Mouse (Mus musculus) left cerebral cortex, adult 2 months (tissue): ENCODE measurements at regions not wholly inside any gene's neighbourhood (a gene's known extent, or its start where the extent isn't known, plus 50 kb on each side); places are given as distances from the start of the nearest gene placed in this dataset.
A peak's percentile ranks its signal among the peaks of the same experiment; 100 is the strongest.

Experiments used
- DNase-seq, 2 experiments: peaks; one replicate each; pipeline ENCODE4 v3.0.0; 2021 to 2022; ENCODE audit warnings: low spot score in 2 of 2, mixed read lengths in 1 of 2; ENCODE audit errors: extremely low spot score in 1 of 2
- H3K27ac ChIP-seq: fragments of 200-600 bp; 2 replicates; pipeline ENCODE4 v1.8.1; 2022
- H3K4me3 ChIP-seq: fragments of 200-600 bp; 2 replicates; pipeline ENCODE4 v1.8.1; 2022
- CTCF ChIP-seq: fragments of 200-600 bp; IDR thresholded peaks from 2 replicates; pipeline ENCODE4 v1.8.1; 2022; ENCODE audit warnings: antibody characterized with exemption, mild to moderate bottlenecking, moderate library complexity
- intact Hi-C: fragments of 180-260 bp; cut with DNase I; formaldehyde crosslinking; loops from one replicate; pipeline ENCODE4 v1.15.1; 2025

DNA sequence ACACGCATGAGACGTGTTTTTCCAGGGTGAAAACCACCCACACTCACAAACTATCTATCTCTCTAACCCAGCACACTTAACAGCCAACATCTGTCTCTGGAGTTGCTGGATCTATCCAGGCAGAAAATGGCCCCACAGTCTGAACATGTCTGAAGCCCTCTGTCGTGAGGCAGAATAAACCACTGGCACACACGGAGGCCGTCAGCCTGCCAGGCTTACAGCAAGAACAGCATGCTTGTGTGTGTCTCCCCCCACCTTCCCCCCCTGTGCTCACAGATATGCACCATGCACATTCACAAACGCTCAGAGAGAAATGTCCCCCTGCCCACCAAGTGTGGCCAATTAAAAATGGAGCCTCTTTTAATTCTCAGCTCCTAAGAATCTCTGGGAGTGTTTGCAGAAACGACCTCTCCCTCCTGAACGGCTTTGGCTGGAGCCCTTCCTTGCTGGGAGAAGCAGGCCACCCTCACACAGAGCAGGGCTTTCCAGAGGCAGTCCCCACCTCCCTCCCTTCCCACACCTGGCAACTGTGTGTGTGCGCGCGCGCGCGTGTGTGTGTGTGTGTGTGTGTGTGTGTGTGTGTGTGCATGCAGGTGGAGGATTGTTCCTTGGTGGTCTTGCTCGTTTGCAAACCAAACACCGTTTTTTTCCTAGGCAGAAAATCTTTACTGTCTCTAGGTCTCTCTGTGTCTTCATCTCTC is 88.7 kb downstream of the Edn3 start:
- no peak overlapping the region for H3K27ac ChIP-seq
- DNase-seq, result no peak
- H3K4me3 ChIP-seq, result no peak overlapping the region
- no peak for TF ChIP-seq CTCF
- intact Hi-C loops, result no loop called here

- no peak for DNase-seq
- Histone ChIP-seq H3K4me3 (no peak overlapping the region), H3K27ac (no peak overlapping the region)
- intact Hi-C loops, result no loop called here
- no peak for TF ChIP-seq CTCF
These were observed 90.4 kb downstream of the Edn3 start for GRCm38 (mm10) chr2:174850860-174851259.

GRCm38 (mm10) chr2:174851525-174852330 is 91.3 kb downstream of the Edn3 start:
- Histone ChIP-seq H3K27ac (no peak overlapping the region), H3K4me3 (no peak overlapping the region)
- intact Hi-C loops, result no loop called here
- TF ChIP-seq CTCF, result peak; percentile 84
- DNase-seq, result peak; percentile 74 to 82

DNA sequence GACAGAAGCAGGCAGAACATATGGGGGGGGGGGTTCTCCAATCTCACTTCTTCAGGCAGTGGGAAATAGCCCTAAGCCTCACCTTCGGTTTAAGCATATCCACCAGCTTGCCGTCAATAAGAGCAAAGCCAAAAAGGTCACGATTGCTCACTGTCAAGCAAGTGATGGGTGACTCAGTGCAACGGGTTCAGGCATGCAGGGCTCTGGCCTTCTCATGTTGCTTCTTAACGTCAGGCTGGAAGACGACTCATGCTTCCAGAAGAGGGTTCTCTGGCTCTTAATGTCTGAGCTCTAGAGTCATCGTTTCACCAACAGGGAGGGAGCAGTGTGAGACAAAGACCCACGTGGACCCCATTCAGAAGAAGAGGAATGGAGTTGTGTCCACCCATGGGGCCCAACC is 93.4 kb downstream of the Edn3 start:
- no peak overlapping the region for H3K27ac ChIP-seq
- intact Hi-C loops, result no loop called here
- no peak overlapping the region for H3K4me3 ChIP-seq
- DNase-seq, result no peak
- no peak for TF ChIP-seq CTCF

GRCm38 (mm10) chr2:174855548-174855947 is 95.1 kb downstream of the Edn3 start:
- TF ChIP-seq CTCF, result no peak
- Histone ChIP-seq H3K27ac (no peak overlapping the region), H3K4me3 (no peak overlapping the region)
- DNase-seq, result no peak
- intact Hi-C loops, result loop anchor here (5.0 kb wide), 2 partner anchors 393 to 528 kb away; partner anchors contain the start of gene Atp5e

DNA sequence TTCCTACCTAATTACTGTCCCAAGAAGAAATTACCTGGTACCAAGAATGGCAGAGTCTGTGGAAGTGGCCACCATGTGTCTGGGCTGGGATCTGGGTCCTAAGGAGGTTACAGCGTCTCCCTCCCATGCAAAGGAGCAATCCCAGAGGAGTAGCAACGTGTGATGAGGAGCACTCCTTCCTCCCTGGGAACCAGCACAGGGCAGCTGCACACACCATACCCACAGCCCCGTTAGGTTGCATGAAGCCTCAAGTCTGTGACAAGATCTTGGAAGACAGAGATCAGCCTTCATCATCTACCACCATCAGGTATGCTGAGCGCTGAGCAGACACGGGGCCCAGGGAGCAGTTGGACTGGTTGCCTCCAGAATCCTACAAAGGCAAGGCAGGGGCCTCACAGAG is 95.7 kb downstream of the Edn3 start:
- TF ChIP-seq CTCF, result no peak

GRCm38 (mm10) chr2:174858011-174858834 is 97.8 kb downstream of the Edn3 start:
- intact Hi-C loops, result loop anchor here (1.0 to 5.0 kb wide), 6 partner anchors 43 to 546 kb away; partner anchors contain the start of gene Atp5e
- peak; percentile 81 for TF ChIP-seq CTCF
- DNase-seq, result peak; percentile 74 to 80
- peak overlapping the region; percentile 86 for H3K27ac ChIP-seq
- H3K4me3 ChIP-seq, result no peak overlapping the region

More for the DNA sequence above, 95.7 kb downstream of the Edn3 start:
- no peak overlapping the region for H3K4me3 ChIP-seq
- intact Hi-C loops, result loop anchor here (5.0 kb wide), 2 partner anchors 394 to 529 kb away; partner anchors contain the start of gene Atp5e
- no peak overlapping the region for H3K27ac ChIP-seq
- DNase-seq, result no peak

- Histone ChIP-seq H3K27ac (peak overlapping the region; percentile 86), H3K4me3 (no peak overlapping the region)
- DNase-seq, result peak in 1 of 2 experiments; percentile 17
- TF ChIP-seq CTCF, result no peak
- intact Hi-C loops, result loop anchor here (1.0 to 5.0 kb wide), 6 partner anchors 42 to 547 kb away; partner anchors contain the start of gene Atp5e
These were observed 98.4 kb downstream of the Edn3 start for GRCm38 (mm10) chr2:174858835-174859215.

GRCm38 (mm10) chr2:174859533-174859932 is 99.1 kb downstream of the Edn3 start:
- peak; percentile 77 for TF ChIP-seq CTCF
- intact Hi-C loops, result loop anchor here (2.0 to 5.0 kb wide), 5 partner anchors 41 to 532 kb away; partner anchors contain the start of gene Atp5e
- Histone ChIP-seq H3K4me3 (no peak overlapping the region), H3K27ac (no peak overlapping the region)
- no peak for DNase-seq

DNA sequence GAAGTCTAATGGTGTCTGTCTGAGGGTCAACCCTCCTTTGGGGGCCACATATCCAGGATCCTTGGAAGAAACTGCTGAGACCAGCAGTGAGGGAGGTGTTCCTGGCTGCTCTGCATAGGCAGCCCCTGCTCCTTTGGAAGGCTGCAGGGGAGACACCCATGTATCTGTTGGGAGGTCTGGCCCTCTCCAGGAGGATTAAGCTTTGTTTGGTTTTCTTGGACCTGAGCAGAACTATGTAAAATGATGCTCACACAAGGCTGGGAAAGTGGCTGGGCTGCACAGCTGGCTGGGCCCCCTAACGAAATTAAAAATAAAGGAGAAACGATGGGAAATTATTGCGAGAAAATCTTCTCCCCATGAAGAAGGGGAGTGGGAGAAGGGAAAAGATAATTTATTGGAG is 104.2 kb downstream of the Edn3 start:
- intact Hi-C loops, result no loop called here
- no peak overlapping the region for H3K4me3 ChIP-seq
- no peak for TF ChIP-seq CTCF
- no peak for DNase-seq
- H3K27ac ChIP-seq, result no peak overlapping the region

- TF ChIP-seq CTCF, result no peak
- H3K4me3 ChIP-seq, result no peak overlapping the region
- intact Hi-C loops, result no loop called here
- DNase-seq, result no peak
- no peak overlapping the region for H3K27ac ChIP-seq
These were observed 106.1 kb downstream of the Edn3 start for GRCm38 (mm10) chr2:174866546-174866945.
